ENCODE assay signal across 13 mouse cellular contexts in the genomic region with DNA sequence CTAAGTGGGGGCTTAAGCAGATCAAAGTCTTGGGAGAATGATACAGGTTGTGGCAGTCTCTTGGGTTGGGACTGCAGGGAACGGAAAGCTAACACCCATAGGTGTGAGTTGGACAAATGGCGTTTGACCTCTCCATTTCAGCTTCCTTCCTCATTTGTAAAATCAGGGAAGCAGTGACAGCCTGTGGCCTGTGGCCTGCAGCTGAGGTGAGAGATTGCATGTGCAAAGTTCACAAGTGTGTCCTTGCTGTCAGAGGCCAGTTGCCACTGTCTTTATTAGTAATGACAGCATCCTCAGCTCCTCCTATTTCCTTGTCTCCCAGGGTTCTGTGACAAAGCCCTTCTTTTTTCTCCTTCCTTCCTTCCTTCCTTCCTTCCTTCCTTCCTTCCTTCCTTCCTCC. TPM values are rescaled to one million over a fixed set of nuclear protein-coding genes. Genes with fewer than 3 reads are reported as not detected.
DNase-seq lines count a peak whose midpoint lies in the region; ATAC-seq and TF ChIP-seq lines count a peak whose summit lies in the region.
"Had no signal": no experiment of that assay in that cellular context is flagged by ENCODE, and none has a peak within 500 bp of the region (broad histone marks: within the 10 kb centered on the region; RNA-seq: fewer than 3 reads in every experiment).

No protein-coding gene starts in this region.

- H3K79me2 ChIP-seq in liver, adult 2 months (ENCODE audit: control insufficient read depth, insufficient read depth, low read length), result peaks cover 57% of the 10 kb centered on the region

- no peak for TF ChIP-seq POLR2A in liver, adult 2 months (IDR thresholded peaks at IDR 0.05; ENCODE audit: extremely low read depth, insufficient read depth, low read length)

- no peak overlapping the region for H3K9ac ChIP-seq in forebrain, embryonic 14.5 days (ENCODE audit: low read length)
- H3K9ac ChIP-seq in liver, adult 2 months (ENCODE audit: low read depth, low read length), result no peak overlapping the region
- no peak overlapping the region for H3K9ac ChIP-seq in hindbrain, embryonic 14.5 days
- H3K9ac ChIP-seq in neural tube, embryonic 14.5 days (replicated peaks; ENCODE audit: low read depth, low read length), result no peak overlapping the region
- H3K9ac ChIP-seq: lung, embryonic 14.5 days had no signal

- no peaks in the 10 kb centered on the region for H3K27me3 ChIP-seq in forebrain, embryonic 14.5 days (replicated peaks; ENCODE audit: control insufficient read depth, insufficient read depth, low read length)
- H3K27me3 ChIP-seq in forebrain, embryonic 10.5 days (ENCODE audit: poor library complexity, severe bottlenecking), result no peaks in the 10 kb centered on the region
- no peaks in the 10 kb centered on the region for H3K27me3 ChIP-seq in liver, adult 2 months (ENCODE audit: control insufficient read depth, insufficient read depth, low read length)
- H3K27me3 ChIP-seq in hindbrain, embryonic 14.5 days (ENCODE audit: control insufficient read depth, insufficient read depth, low read length), result no peaks in the 10 kb centered on the region
- H3K27me3 ChIP-seq in neural tube, embryonic 14.5 days (ENCODE audit: control insufficient read depth, insufficient read depth, low read length), result no peaks in the 10 kb centered on the region

- H3K27ac ChIP-seq in forebrain, embryonic 14.5 days (ENCODE audit: low read depth, low read length), result no peak overlapping the region
- no peak overlapping the region; the same call in 1 of the 2 replicates for H3K27ac ChIP-seq in forebrain, embryonic 10.5 days
- peak overlapping the region; percentile 4 for H3K27ac ChIP-seq in liver, adult 2 months (replicated peaks; ENCODE audit: insufficient read depth, low read depth, low read length)
- no peak overlapping the region for H3K27ac ChIP-seq in hindbrain, embryonic 14.5 days
- H3K27ac ChIP-seq in neural tube, embryonic 14.5 days (ENCODE audit: low read depth, low read length), result no peak overlapping the region

- H3K4me1 ChIP-seq in forebrain, embryonic 14.5 days (ENCODE audit: control insufficient read depth, insufficient read depth, low read length), result peaks cover 8% of the 10 kb centered on the region; the same call in 1 of the 2 replicates
- H3K4me1 ChIP-seq in forebrain, embryonic 10.5 days, result peaks cover 84% of the 10 kb centered on the region
- peaks cover 34% of the 10 kb centered on the region for H3K4me1 ChIP-seq in liver, adult 2 months (ENCODE audit: control insufficient read depth, insufficient read depth, low read length)
- H3K4me1 ChIP-seq in hindbrain, embryonic 14.5 days (replicated peaks; ENCODE audit: control insufficient read depth, insufficient read depth, low read length), result peaks cover 25% of the 10 kb centered on the region
- H3K4me1 ChIP-seq in neural tube, embryonic 14.5 days (ENCODE audit: control insufficient read depth, insufficient read depth, low read length), result peaks cover 13% of the 10 kb centered on the region

- ATAC-seq in forebrain, embryonic 14.5 days, result no peak
- no peak for ATAC-seq in hindbrain, embryonic 14.5 days (ENCODE audit: low FRiP score)
- no peak for ATAC-seq in neural tube, embryonic 14.5 days (ENCODE audit: low read depth)
- ATAC-seq: inflammation-experienced regulatory T-cells, adult 6 months had no signal

- H3K36me3 ChIP-seq in forebrain, embryonic 14.5 days (ENCODE audit: control insufficient read depth, insufficient read depth, low read length), result peaks cover 13% of the 10 kb centered on the region; the same call in 1 of the 2 replicates
- H3K36me3 ChIP-seq in forebrain, embryonic 10.5 days (replicated peaks), result peaks cover 57% of the 10 kb centered on the region
- peaks cover 53% of the 10 kb centered on the region for H3K36me3 ChIP-seq in liver, adult 2 months (ENCODE audit: control insufficient read depth, insufficient read depth, low read length)
- no peaks in the 10 kb centered on the region for H3K36me3 ChIP-seq in hindbrain, embryonic 14.5 days (replicated peaks; ENCODE audit: control insufficient read depth, insufficient read depth)
- no peaks in the 10 kb centered on the region for H3K36me3 ChIP-seq in neural tube, embryonic 14.5 days (ENCODE audit: control insufficient read depth, insufficient read depth, low read length)
- H3K36me3 ChIP-seq: G1E had no signal

- H3K9me3 ChIP-seq in forebrain, embryonic 14.5 days (replicated peaks; ENCODE audit: control insufficient read depth, low read length), result no peaks in the 10 kb centered on the region
- no peaks in the 10 kb centered on the region for H3K9me3 ChIP-seq in forebrain, embryonic 10.5 days
- H3K9me3 ChIP-seq in hindbrain, embryonic 14.5 days (ENCODE audit: control insufficient read depth, low read length), result no peaks in the 10 kb centered on the region
- no peaks in the 10 kb centered on the region for H3K9me3 ChIP-seq in neural tube, embryonic 14.5 days (ENCODE audit: control insufficient read depth, low read length)

- no peak overlapping the region for H3K4me3 ChIP-seq in forebrain, embryonic 14.5 days (ENCODE audit: low read depth, low read length)
- H3K4me3 ChIP-seq in forebrain, embryonic 10.5 days, result no peak overlapping the region
- no peak overlapping the region for H3K4me3 ChIP-seq in liver, adult 2 months (ENCODE audit: insufficient read depth, low read depth, low read length)
- no peak overlapping the region for H3K4me3 ChIP-seq in hindbrain, embryonic 14.5 days (replicated peaks; ENCODE audit: low read length)
- no peak overlapping the region for H3K4me3 ChIP-seq in neural tube, embryonic 14.5 days (ENCODE audit: low read depth, low read length)

- peak overlapping the region; percentile 14 for H3K4me2 ChIP-seq in forebrain, embryonic 14.5 days (ENCODE audit: low read length)
- peak overlapping the region; percentile 78 for H3K4me2 ChIP-seq in hindbrain, embryonic 14.5 days (replicated peaks)
- peak overlapping the region; percentile 19; the same call in 1 of the 2 replicates for H3K4me2 ChIP-seq in neural tube, embryonic 14.5 days (ENCODE audit: low read depth, low read length)
- H3K4me2 ChIP-seq: heart, embryonic 11.5 days; lung, embryonic 14.5 days had no signal

- no peak for TF ChIP-seq CTCF in liver, adult 2 months (IDR thresholded peaks at IDR 0.05; ENCODE audit: low read depth, low read length)

- 71% methylated on average over 2 of the region's 2 CpGs for WGBS in forebrain, embryonic 14.5 days
- 84% methylated on average over 2 of the region's 2 CpGs for WGBS in forebrain, embryonic 10.5 days
- 2% methylated on average over 2 of the region's 2 CpGs for WGBS in liver, adult 2 months
- WGBS in hindbrain, embryonic 14.5 days, result 85% methylated on average over 2 of the region's 2 CpGs
- 81% methylated on average over 2 of the region's 2 CpGs for WGBS in neural tube, embryonic 14.5 days

- no peak for DNase-seq in forebrain, embryonic 14.5 days (ENCODE audit: low spot score)
- no peak for DNase-seq in forebrain, embryonic 10.5 days (ENCODE audit: extremely low spot score, low spot score)
- peak; percentile 83 for DNase-seq in liver, adult 2 months (ENCODE audit: extremely low read depth, low read depth, low spot score)
- no peak for DNase-seq in liver
- no peak for DNase-seq in hindbrain, embryonic 14.5 days (ENCODE audit: low spot score)
- no peak for DNase-seq in urinary bladder, postnatal 25 days (ENCODE audit: low spot score)
- no peak for DNase-seq in cerebellum, postnatal 25 days
- DNase-seq: cerebellum, adult 11-12 months; lung, embryonic 14.5 days had no signal

RNA-seq across cellular contexts. Expression of a gene that starts 5.5 kb away (rescaled TPM):
- polyA plus RNA-seq in forebrain, embryonic 14.5 days (2014; fragmentation: Nextera tagmentation; extraction: Ambion mirVana), result 48.6 and 50.8 TPM in 2 replicates
- 57.2 and 59.4 TPM in 2 replicates for polyA plus RNA-seq in forebrain, embryonic 10.5 days (2016; fragmentation: Nextera tagmentation; extraction: Ambion mirVana)
- 64.1 and 81.1 TPM in 2 replicates for total RNA-seq in liver, adult 2 months (2014; rRNA removed)
- polyA plus RNA-seq in liver, adult 2 months (2012; rRNA removed), result 81.0 and 84.2 TPM in 2 replicates
- polyA plus RNA-seq in hindbrain, embryonic 14.5 days (2014; fragmentation: Nextera tagmentation; extraction: Ambion mirVana), result 68.6 and 69.9 TPM in 2 replicates
- 58.5 and 67.0 TPM in 2 replicates for polyA plus RNA-seq in neural tube, embryonic 14.5 days (2014; fragmentation: Nextera tagmentation; extraction: Ambion mirVana)
- total RNA-seq: G1E had no signal
- polyA plus RNA-seq: G1E had no signal

RNA-seq across cellular contexts. Expression of a gene that starts 53.0 kb away (rescaled TPM):
- 9.8 and 12.8 TPM in 2 replicates for polyA plus RNA-seq in forebrain, embryonic 14.5 days (2014; fragmentation: Nextera tagmentation; extraction: Ambion mirVana)
- polyA plus RNA-seq in forebrain, embryonic 10.5 days (2016; fragmentation: Nextera tagmentation; extraction: Ambion mirVana), result 1.2 and 1.7 TPM in 2 replicates
- 21.3 and 24.9 TPM in 2 replicates for total RNA-seq in liver, adult 2 months (2014; rRNA removed)
- 8.2 and 11.3 TPM in 2 replicates for polyA plus RNA-seq in liver, adult 2 months (2012; rRNA removed)
- polyA plus RNA-seq in hindbrain, embryonic 14.5 days (2014; fragmentation: Nextera tagmentation; extraction: Ambion mirVana), result 18.4 and 20.2 TPM in 2 replicates
- 15.6 and 16.2 TPM in 2 replicates for polyA plus RNA-seq in neural tube, embryonic 14.5 days (2014; fragmentation: Nextera tagmentation; extraction: Ambion mirVana)
- polyA plus RNA-seq: G1E; inflammation-experienced regulatory T-cells, adult 6 months had no signal

Comparison
In these comparisons a context has a peak if more than half of its experiments do, and no peak if none do; other contexts are left out.
1. H3K4me2 ChIP-seq: peak in every context shown above with its lines; median percentile 78 in hindbrain, embryonic 14.5 days; 19 in neural tube, embryonic 14.5 days; 14 in forebrain, embryonic 14.5 days.